Mouse (Mus musculus): ENCODE measurements around the gene Ppm1g. TPM values are rescaled to one million over a fixed set of nuclear protein-coding genes. Genes with fewer than 3 reads are reported as not detected.
"Not testable (repeated sequence)": the region's sequence is repeated elsewhere in the genome, so short reads cannot be mapped to it uniquely, and the experiment has no call there.

Gene Ppm1g
- polyA plus RNA-seq, 1 experiment from 2014 or later, result 85.4 TPM

- Histone ChIP-seq H3K4me2 (ENCODE audit: low read length) (peak overlapping the region; percentile 84), H3K4me1 (ENCODE audit: control insufficient read depth in 2 of 2, insufficient read depth in 2 of 2, low read length in 2 of 2) (peaks cover 5 to 21% of the 10 kb centered on the region in 2 experiments; a peak in 3 of 4 replicates), H3K36me3 (ENCODE audit: control insufficient read depth, insufficient read depth, low read length) (no peaks in the 10 kb centered on the region), H3K9me3 (ENCODE audit: control insufficient read depth, low read length) (no peaks in the 10 kb centered on the region), H3K9ac (ENCODE audit: low read length) (peak overlapping the region; percentile 88), H3K27ac (replicated peaks in 1 of 2; ENCODE audit: control insufficient read depth in 1 of 2, insufficient read depth in 1 of 2, low read depth in 2 of 2, low read length in 2 of 2) (peak overlapping the region in 1 of 2 experiments; percentile 6; a peak in 1 of 4 replicates), H3K27me3 (ENCODE audit: control insufficient read depth, insufficient read depth, low read length) (no peaks in the 10 kb centered on the region), H3K4me3 (ENCODE audit: control insufficient read depth in 1 of 2, insufficient read depth in 1 of 2, low read depth in 1 of 2, low read length in 2 of 2) (peak overlapping the region in 1 of 2 experiments; percentile 93; a peak in 2 of 4 replicates)
- ATAC-seq (ENCODE audit: insufficient number of reproducible peaks, insufficient read depth, low FRiP score, low read depth), result no peak
- 4% methylated on average over 2 of the region's 2 CpGs for WGBS
These were observed 1.4 kb downstream of the Ppm1g start for GRCm38 (mm10) chr5:31219070-31219469.

- Histone ChIP-seq H3K9me3 (ENCODE audit: control insufficient read depth, low read length) (no peaks in the 10 kb centered on the region), H3K4me1 (ENCODE audit: control insufficient read depth in 2 of 2, insufficient read depth in 2 of 2, low read length in 2 of 2) (peaks cover 5 to 21% of the 10 kb centered on the region in 2 experiments; a peak in 3 of 4 replicates), H3K36me3 (ENCODE audit: control insufficient read depth, insufficient read depth, low read length) (no peaks in the 10 kb centered on the region), H3K27me3 (ENCODE audit: control insufficient read depth, insufficient read depth, low read length) (no peaks in the 10 kb centered on the region), H3K4me2 (ENCODE audit: low read length) (no peak overlapping the region), H3K27ac (replicated peaks in 1 of 2; ENCODE audit: control insufficient read depth in 1 of 2, insufficient read depth in 1 of 2, low read depth in 2 of 2, low read length in 2 of 2) (no peak overlapping the region), H3K9ac (ENCODE audit: low read length) (no peak overlapping the region; the same call in 1 of the 2 replicates), H3K4me3 (ENCODE audit: control insufficient read depth in 1 of 2, insufficient read depth in 1 of 2, low read depth in 1 of 2, low read length in 2 of 2) (no peak overlapping the region)
- ATAC-seq (ENCODE audit: insufficient number of reproducible peaks, insufficient read depth, low FRiP score, low read depth), result no peak
- WGBS, result 46% methylated on average over 7 of the region's 7 CpGs
These were observed 2.2 kb downstream of the Ppm1g start for GRCm38 (mm10) chr5:31218294-31218693.

- 81% methylated on average over 6 of the region's 6 CpGs for WGBS
- not testable (repeated sequence) for H3K9ac ChIP-seq (ENCODE audit: low read length); ATAC-seq (ENCODE audit: insufficient number of reproducible peaks, insufficient read depth, low FRiP score, low read depth); H3K27ac ChIP-seq (replicated peaks in 1 of 2; ENCODE audit: control insufficient read depth in 1 of 2, insufficient read depth in 1 of 2, low read depth in 2 of 2, low read length in 2 of 2); H3K9me3 ChIP-seq (ENCODE audit: control insufficient read depth, low read length); H3K4me3 ChIP-seq (ENCODE audit: control insufficient read depth in 1 of 2, insufficient read depth in 1 of 2, low read depth in 1 of 2, low read length in 2 of 2); H3K27me3 ChIP-seq (ENCODE audit: control insufficient read depth, insufficient read depth, low read length); H3K4me2 ChIP-seq (ENCODE audit: low read length); H3K36me3 ChIP-seq (ENCODE audit: control insufficient read depth, insufficient read depth, low read length)
- H3K4me1 ChIP-seq (ENCODE audit: control insufficient read depth in 2 of 2, insufficient read depth in 2 of 2, low read length in 2 of 2), result peaks cover 5 to 21% of the 10 kb centered on the region in 2 experiments; a peak in 3 of 4 replicates
These were observed 3.9 kb downstream of the Ppm1g start for GRCm38 (mm10) chr5:31216554-31216953.

GRCm38 (mm10) chr5:31204421-31204820 lies 16.1 kb downstream of the Ppm1g start:
- Histone ChIP-seq H3K9ac (ENCODE audit: low read length) (no peak overlapping the region), H3K36me3 (ENCODE audit: control insufficient read depth, insufficient read depth, low read length) (peaks cover 72% of the 10 kb centered on the region), H3K4me1 (ENCODE audit: control insufficient read depth in 2 of 2, insufficient read depth in 2 of 2, low read length in 2 of 2) (peaks cover 5 to 15% of the 10 kb centered on the region in 2 experiments; a peak in 2 of 4 replicates), H3K4me2 (ENCODE audit: low read length) (no peak overlapping the region), H3K9me3 (ENCODE audit: control insufficient read depth, low read length) (peaks cover 6% of the 10 kb centered on the region), H3K4me3 (ENCODE audit: control insufficient read depth in 1 of 2, insufficient read depth in 1 of 2, low read depth in 1 of 2, low read length in 2 of 2) (no peak overlapping the region), H3K27me3 (ENCODE audit: control insufficient read depth, insufficient read depth, low read length) (no peaks in the 10 kb centered on the region), H3K27ac (replicated peaks in 1 of 2; ENCODE audit: control insufficient read depth in 1 of 2, insufficient read depth in 1 of 2, low read depth in 2 of 2, low read length in 2 of 2) (no peak overlapping the region)
- ATAC-seq (ENCODE audit: insufficient number of reproducible peaks, insufficient read depth, low FRiP score, low read depth), result no peak
- WGBS, result 89% methylated on average over 6 of the region's 6 CpGs

- no peak for ATAC-seq (ENCODE audit: insufficient number of reproducible peaks, insufficient read depth, low FRiP score, low read depth)
- Histone ChIP-seq H3K4me2 (ENCODE audit: low read length) (no peak overlapping the region), H3K4me1 (ENCODE audit: control insufficient read depth in 2 of 2, insufficient read depth in 2 of 2, low read length in 2 of 2) (peaks cover 5 to 15% of the 10 kb centered on the region in 2 experiments; a peak in 2 of 4 replicates), H3K27me3 (ENCODE audit: control insufficient read depth, insufficient read depth, low read length) (no peaks in the 10 kb centered on the region), H3K9ac (ENCODE audit: low read length) (no peak overlapping the region), H3K9me3 (ENCODE audit: control insufficient read depth, low read length) (peaks cover 6% of the 10 kb centered on the region), H3K27ac (replicated peaks in 1 of 2; ENCODE audit: control insufficient read depth in 1 of 2, insufficient read depth in 1 of 2, low read depth in 2 of 2, low read length in 2 of 2) (no peak overlapping the region), H3K36me3 (ENCODE audit: control insufficient read depth, insufficient read depth, low read length) (peaks cover 77% of the 10 kb centered on the region), H3K4me3 (ENCODE audit: control insufficient read depth in 1 of 2, insufficient read depth in 1 of 2, low read depth in 1 of 2, low read length in 2 of 2) (no peak overlapping the region)
- WGBS, result 87% methylated on average over 2 of the region's 2 CpGs
These were observed 16.6 kb downstream of the Ppm1g start for GRCm38 (mm10) chr5:31203866-31204265.

- peaks cover 6% of the 10 kb centered on the region for H3K9me3 ChIP-seq (ENCODE audit: control insufficient read depth, low read length)
- peak overlapping the region in 1 of 2 experiments; percentile 86; a peak in 1 of 4 replicates for H3K27ac ChIP-seq (replicated peaks in 1 of 2; ENCODE audit: control insufficient read depth in 1 of 2, insufficient read depth in 1 of 2, low read depth in 2 of 2, low read length in 2 of 2)
- no peaks in the 10 kb centered on the region for H3K27me3 ChIP-seq (ENCODE audit: control insufficient read depth, insufficient read depth, low read length)
- peaks cover 82% of the 10 kb centered on the region for H3K36me3 ChIP-seq (ENCODE audit: control insufficient read depth, insufficient read depth, low read length)
- WGBS, result 89% methylated on average over 7 of the region's 7 CpGs
- peak overlapping the region; percentile 60 to 86; a peak in 2 of 4 replicates for H3K4me3 ChIP-seq (ENCODE audit: control insufficient read depth in 1 of 2, insufficient read depth in 1 of 2, low read depth in 1 of 2, low read length in 2 of 2)
- H3K9ac ChIP-seq (ENCODE audit: low read length), result no peak overlapping the region; the same call in 1 of the 2 replicates
- ATAC-seq (ENCODE audit: insufficient number of reproducible peaks, insufficient read depth, low FRiP score, low read depth), result no peak
- peak overlapping the region; percentile 77 for H3K4me2 ChIP-seq (ENCODE audit: low read length)
- H3K4me1 ChIP-seq (ENCODE audit: control insufficient read depth in 2 of 2, insufficient read depth in 2 of 2, low read length in 2 of 2), result peaks cover 5 to 15% of the 10 kb centered on the region in 2 experiments; a peak in 2 of 4 replicates
These were observed 17.6 kb downstream of the Ppm1g start for GRCm38 (mm10) chr5:31202933-31203332.

GRCm38 (mm10) chr5:31201742-31202590 lies 18.5 kb downstream of the Ppm1g start, which contains the start of gene Zfp513:
Zfp513 (minus strand) TSS chr5:31202303.
- ATAC-seq (ENCODE audit: insufficient number of reproducible peaks, insufficient read depth, low FRiP score, low read depth), result peak; percentile 94
- Histone ChIP-seq H3K27me3 (ENCODE audit: control insufficient read depth, insufficient read depth, low read length) (no peaks in the 10 kb centered on the region), H3K4me3 (ENCODE audit: control insufficient read depth in 1 of 2, insufficient read depth in 1 of 2, low read depth in 1 of 2, low read length in 2 of 2) (peak within 1 kb of the TSS; percentile 72 to 86), H3K36me3 (ENCODE audit: control insufficient read depth, insufficient read depth, low read length) (peaks cover 82% of the 10 kb centered on the region), H3K4me2 (ENCODE audit: low read length) (peak within 1 kb of the TSS; percentile 90), H3K4me1 (ENCODE audit: control insufficient read depth in 2 of 2, insufficient read depth in 2 of 2, low read length in 2 of 2) (peaks cover 5 to 15% of the 10 kb centered on the region in 2 experiments; a peak in 2 of 4 replicates), H3K9me3 (ENCODE audit: control insufficient read depth, low read length) (peaks cover 6% of the 10 kb centered on the region), H3K27ac (replicated peaks in 1 of 2; ENCODE audit: control insufficient read depth in 1 of 2, insufficient read depth in 1 of 2, low read depth in 2 of 2, low read length in 2 of 2) (peak within 1 kb of the TSS; percentile 79 to 86), H3K9ac (ENCODE audit: low read length) (peak within 1 kb of the TSS; percentile 90)
- under 1% methylated on average over 53 of the region's 53 CpGs for WGBS
